Mouse (Mus musculus): ENCODE measurements around the gene Gpr132. TPM values are rescaled to one million over a fixed set of nuclear protein-coding genes. Genes with fewer than 3 reads are reported as not detected.

The Gpr132 gene
- polyA plus RNA-seq, 1 experiment: 0.06 TPM

DNA sequence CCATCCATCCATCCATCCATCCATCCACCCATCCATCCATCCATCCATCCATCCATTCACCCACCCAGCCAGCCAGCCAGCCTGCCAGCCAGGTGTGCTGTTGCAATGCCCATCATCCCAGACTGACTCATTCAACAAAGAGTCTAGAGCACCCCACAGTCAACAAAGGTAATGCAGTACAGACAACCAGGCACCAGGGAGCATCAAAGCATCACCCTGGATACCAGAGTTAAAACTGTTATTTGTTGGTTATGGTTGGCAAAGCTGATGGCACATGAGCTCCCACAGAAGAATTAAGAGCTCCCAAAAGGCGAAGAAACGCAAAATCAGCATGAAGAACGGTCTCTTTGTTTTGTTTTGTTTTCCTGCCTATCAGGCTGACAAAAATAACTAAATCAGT is 11.7 kb downstream of the Gpr132 start:
- TF ChIP-seq MAX (IDR thresholded peaks at IDR 0.05) (no peak), MYOD1 (IDR thresholded peaks at IDR 0.05; ENCODE audit: control insufficient read depth, insufficient read length, low read depth) (no peak), MYOG (IDR thresholded peaks at IDR 0.05; ENCODE audit: control insufficient read depth, extremely low read depth, insufficient read length) (no peak), CTCF (IDR thresholded peaks at IDR 0.05; ENCODE audit: control insufficient read depth, insufficient read depth, insufficient read length) (no peak), CEBPB (IDR thresholded peaks at IDR 0.05; ENCODE audit: low read depth) (no peak), USF1 (IDR thresholded peaks at IDR 0.05; ENCODE audit: low read depth) (no peak), FOSL1 (IDR thresholded peaks at IDR 0.05; ENCODE audit: insufficient read depth, low read length, poor library complexity, severe bottlenecking) (no peak)
- Histone ChIP-seq H3K79me3 (ENCODE audit: low read depth) (no peaks in the 10 kb centered on the region), H3K36me3 (ENCODE audit: control insufficient read depth, insufficient read depth) (no peaks in the 10 kb centered on the region), H3ac (ENCODE audit: control insufficient read depth, insufficient read length, low read depth) (no peak overlapping the region), H3K27me3 (ENCODE audit: control insufficient read depth, insufficient read depth, insufficient read length) (no peaks in the 10 kb centered on the region), H3K4me3 (ENCODE audit: insufficient read depth, poor library complexity, severe bottlenecking) (no peak overlapping the region), H3K79me2 (ENCODE audit: control insufficient read depth, insufficient read depth) (no peaks in the 10 kb centered on the region)

DNA sequence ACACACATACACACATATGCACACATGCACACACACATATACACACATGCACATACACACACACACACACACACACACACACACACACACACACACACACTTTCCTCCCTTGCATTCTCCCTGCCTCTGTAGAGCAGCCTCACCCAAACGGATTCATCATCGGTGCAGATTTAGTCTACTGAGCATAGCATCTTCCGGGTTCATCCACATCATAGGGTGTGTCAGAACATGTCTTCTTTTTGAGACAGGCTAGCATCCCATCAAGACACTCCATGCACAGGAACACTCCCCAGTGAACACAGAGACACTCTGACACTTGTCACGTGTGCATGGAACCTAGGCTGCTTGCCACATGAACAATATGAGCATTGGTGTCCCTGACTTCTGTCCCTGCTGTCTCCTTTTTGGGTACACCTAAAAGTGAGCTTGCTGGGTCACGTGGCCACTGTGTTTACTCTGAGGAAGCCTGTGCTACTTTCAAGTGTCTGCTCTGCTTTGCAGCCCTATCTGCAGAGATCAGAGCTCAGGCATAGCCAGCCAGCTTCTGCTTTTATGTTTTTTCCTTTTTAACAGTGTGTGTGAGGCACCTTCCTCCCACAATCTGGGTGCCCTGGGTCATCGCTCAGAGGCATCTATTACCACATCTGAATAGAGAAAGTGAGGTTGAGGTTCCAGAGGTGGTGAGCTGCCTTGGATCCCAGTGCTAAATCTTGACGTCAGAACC is 13.3 kb downstream of the Gpr132 start:
- H3K27me3 ChIP-seq (ENCODE audit: control insufficient read depth, insufficient read depth, insufficient read length): no peaks in the 10 kb centered on the region
- H3K4me3 ChIP-seq (ENCODE audit: insufficient read depth, poor library complexity, severe bottlenecking): no peak overlapping the region
- no peak overlapping the region for H3ac ChIP-seq (ENCODE audit: control insufficient read depth, insufficient read length, low read depth)
- no peak for TF ChIP-seq MYOD1 (IDR thresholded peaks at IDR 0.05; ENCODE audit: control insufficient read depth, insufficient read length, low read depth)
- no peak for TF ChIP-seq MYOG (IDR thresholded peaks at IDR 0.05; ENCODE audit: control insufficient read depth, extremely low read depth, insufficient read length)
- peak; percentile 61 for TF ChIP-seq USF1 (IDR thresholded peaks at IDR 0.05; ENCODE audit: low read depth)
- no peak for TF ChIP-seq FOSL1 (IDR thresholded peaks at IDR 0.05; ENCODE audit: insufficient read depth, low read length, poor library complexity, severe bottlenecking)
- no peaks in the 10 kb centered on the region for H3K36me3 ChIP-seq (ENCODE audit: control insufficient read depth, insufficient read depth)
- no peaks in the 10 kb centered on the region for H3K79me3 ChIP-seq (ENCODE audit: low read depth)
- no peaks in the 10 kb centered on the region for H3K79me2 ChIP-seq (ENCODE audit: control insufficient read depth, insufficient read depth)

DNA sequence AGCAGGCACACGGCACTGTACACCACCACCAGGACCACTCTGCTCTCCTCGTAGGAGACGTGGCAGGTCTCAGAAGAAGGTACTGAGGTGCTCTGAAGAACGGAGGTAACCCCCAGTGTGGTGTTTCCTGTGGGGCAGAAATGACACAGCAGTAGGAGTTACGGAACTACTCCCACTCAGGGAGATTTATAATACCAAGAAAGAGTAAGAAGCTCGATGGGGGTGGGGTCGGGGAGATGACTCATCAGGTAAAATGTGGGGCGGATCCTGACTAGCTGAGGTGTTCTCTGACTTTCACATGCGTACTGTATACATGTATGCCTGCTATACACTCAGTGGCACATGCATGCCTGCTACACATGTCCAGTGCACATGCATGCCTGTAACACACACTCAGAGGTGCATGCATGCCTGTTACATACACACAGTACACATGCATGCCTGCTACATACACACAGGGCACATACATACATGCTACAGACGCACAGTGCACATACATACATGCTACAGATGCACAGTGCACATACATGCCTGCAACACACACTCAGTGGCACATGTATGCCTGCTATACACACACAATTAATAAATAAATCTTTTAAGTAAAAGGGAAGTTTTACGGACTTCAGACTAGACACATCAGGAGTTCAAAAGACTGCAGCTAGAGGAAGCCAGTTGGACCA is 14.8 kb downstream of the Gpr132 start:
- H3K27me3 ChIP-seq (ENCODE audit: control insufficient read depth, insufficient read depth, insufficient read length): no peaks in the 10 kb centered on the region
- no peak overlapping the region for H3ac ChIP-seq (ENCODE audit: control insufficient read depth, insufficient read length, low read depth)
- no peaks in the 10 kb centered on the region for H3K79me3 ChIP-seq (ENCODE audit: low read depth)
- no peaks in the 10 kb centered on the region for H3K79me2 ChIP-seq (ENCODE audit: control insufficient read depth, insufficient read depth)
- TF ChIP-seq MYOD1 (IDR thresholded peaks at IDR 0.05; ENCODE audit: control insufficient read depth, insufficient read length, low read depth) (no peak), MYOG (IDR thresholded peaks at IDR 0.05; ENCODE audit: control insufficient read depth, extremely low read depth, insufficient read length) (no peak), USF1 (IDR thresholded peaks at IDR 0.05; ENCODE audit: low read depth) (no peak), CEBPB (IDR thresholded peaks at IDR 0.05; ENCODE audit: low read depth) (no peak), MAX (IDR thresholded peaks at IDR 0.05) (no peak), FOSL1 (IDR thresholded peaks at IDR 0.05; ENCODE audit: insufficient read depth, low read length, poor library complexity, severe bottlenecking) (no peak), CTCF (IDR thresholded peaks at IDR 0.05; ENCODE audit: control insufficient read depth, insufficient read depth, insufficient read length) (no peak)
- H3K36me3 ChIP-seq (ENCODE audit: control insufficient read depth, insufficient read depth): no peaks in the 10 kb centered on the region
- H3K4me3 ChIP-seq (ENCODE audit: insufficient read depth, poor library complexity, severe bottlenecking): no peak overlapping the region

DNA sequence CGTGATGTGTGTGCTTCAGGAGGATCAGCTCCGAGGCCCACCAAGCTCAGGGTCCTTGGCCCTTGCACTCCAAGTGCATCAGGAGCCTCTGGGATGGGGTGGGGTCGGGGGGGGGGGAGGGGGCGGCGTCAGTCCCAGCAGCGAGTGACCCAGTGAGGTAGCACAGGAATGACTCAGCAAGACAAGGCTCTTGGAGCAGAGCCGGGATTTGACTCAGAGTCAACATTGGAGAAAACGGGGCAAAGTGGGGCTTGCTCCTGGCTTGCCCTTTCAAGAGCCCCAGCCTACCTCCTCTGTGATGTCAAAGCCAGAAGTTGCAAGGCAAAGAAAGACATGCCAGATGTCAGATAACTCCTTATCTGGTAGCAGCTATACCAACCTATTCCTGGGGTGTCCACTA is 16.9 kb downstream of the Gpr132 start:
- H3K4me3 ChIP-seq (ENCODE audit: insufficient read depth, poor library complexity, severe bottlenecking): no peak overlapping the region
- H3K27me3 ChIP-seq (ENCODE audit: control insufficient read depth, insufficient read depth, insufficient read length): no peaks in the 10 kb centered on the region
- TF ChIP-seq FOSL1 (IDR thresholded peaks at IDR 0.05; ENCODE audit: insufficient read depth, low read length, poor library complexity, severe bottlenecking): no peak
- TF ChIP-seq CTCF (IDR thresholded peaks at IDR 0.05; ENCODE audit: control insufficient read depth, insufficient read depth, insufficient read length): no peak
- no peak for TF ChIP-seq MYOD1 (IDR thresholded peaks at IDR 0.05; ENCODE audit: control insufficient read depth, insufficient read length, low read depth)
- peak overlapping the region; percentile 53 for H3ac ChIP-seq (ENCODE audit: control insufficient read depth, insufficient read length, low read depth)
- no peaks in the 10 kb centered on the region for H3K36me3 ChIP-seq (ENCODE audit: control insufficient read depth, insufficient read depth)
- H3K79me3 ChIP-seq (ENCODE audit: low read depth): no peaks in the 10 kb centered on the region
- no peaks in the 10 kb centered on the region for H3K79me2 ChIP-seq (ENCODE audit: control insufficient read depth, insufficient read depth)

DNA sequence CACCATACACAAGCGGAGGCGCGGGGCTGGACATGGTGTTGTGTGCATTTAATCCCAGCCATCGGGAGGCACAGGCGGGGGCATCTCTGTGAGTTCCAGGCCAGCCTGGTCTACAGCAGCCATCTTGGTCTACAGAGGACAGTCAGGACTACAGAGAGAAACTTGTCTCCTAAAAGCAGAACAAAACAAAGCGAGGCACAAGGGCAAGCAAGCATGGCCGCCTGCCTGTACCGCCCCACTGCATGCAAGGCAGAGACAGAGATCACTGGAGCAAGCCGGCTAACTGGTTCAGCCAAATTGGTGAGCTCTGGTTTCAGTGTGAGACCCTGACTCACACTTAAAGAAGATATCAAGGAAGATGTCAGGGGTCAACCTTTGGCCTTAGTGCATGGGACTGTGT is 17.7 kb downstream of the Gpr132 start:
- H3K79me2 ChIP-seq (ENCODE audit: control insufficient read depth, insufficient read depth): no peaks in the 10 kb centered on the region
- TF ChIP-seq MAX (IDR thresholded peaks at IDR 0.05): no peak
- TF ChIP-seq CEBPB (IDR thresholded peaks at IDR 0.05; ENCODE audit: low read depth): no peak
- no peak overlapping the region for H3K4me3 ChIP-seq (ENCODE audit: insufficient read depth, poor library complexity, severe bottlenecking)
- no peaks in the 10 kb centered on the region for H3K79me3 ChIP-seq (ENCODE audit: low read depth)
- no peaks in the 10 kb centered on the region for H3K36me3 ChIP-seq (ENCODE audit: control insufficient read depth, insufficient read depth)
- H3K27me3 ChIP-seq (ENCODE audit: control insufficient read depth, insufficient read depth, insufficient read length): no peaks in the 10 kb centered on the region
- no peak overlapping the region for H3ac ChIP-seq (ENCODE audit: control insufficient read depth, insufficient read length, low read depth)

Measured in C2C12 (cell line).